Mouse (Mus musculus) WW6 (cell line): ENCODE measurements at regions not wholly inside any gene's neighbourhood (a gene's known extent, or its start where the extent isn't known, plus 50 kb on each side); places are given as distances from the start of the nearest gene placed in this dataset.

Experiments used
- DNase-seq: peaks from one replicate; pipeline ENCODE4 v3.0.0-alpha.2; 2013; ENCODE audit warnings: low read depth, low spot score

GRCm38 (mm10) chr11:111280769-111281168 lies 214.8 kb downstream of the Kcnj2 start:
- DNase-seq: no peak

DNA sequence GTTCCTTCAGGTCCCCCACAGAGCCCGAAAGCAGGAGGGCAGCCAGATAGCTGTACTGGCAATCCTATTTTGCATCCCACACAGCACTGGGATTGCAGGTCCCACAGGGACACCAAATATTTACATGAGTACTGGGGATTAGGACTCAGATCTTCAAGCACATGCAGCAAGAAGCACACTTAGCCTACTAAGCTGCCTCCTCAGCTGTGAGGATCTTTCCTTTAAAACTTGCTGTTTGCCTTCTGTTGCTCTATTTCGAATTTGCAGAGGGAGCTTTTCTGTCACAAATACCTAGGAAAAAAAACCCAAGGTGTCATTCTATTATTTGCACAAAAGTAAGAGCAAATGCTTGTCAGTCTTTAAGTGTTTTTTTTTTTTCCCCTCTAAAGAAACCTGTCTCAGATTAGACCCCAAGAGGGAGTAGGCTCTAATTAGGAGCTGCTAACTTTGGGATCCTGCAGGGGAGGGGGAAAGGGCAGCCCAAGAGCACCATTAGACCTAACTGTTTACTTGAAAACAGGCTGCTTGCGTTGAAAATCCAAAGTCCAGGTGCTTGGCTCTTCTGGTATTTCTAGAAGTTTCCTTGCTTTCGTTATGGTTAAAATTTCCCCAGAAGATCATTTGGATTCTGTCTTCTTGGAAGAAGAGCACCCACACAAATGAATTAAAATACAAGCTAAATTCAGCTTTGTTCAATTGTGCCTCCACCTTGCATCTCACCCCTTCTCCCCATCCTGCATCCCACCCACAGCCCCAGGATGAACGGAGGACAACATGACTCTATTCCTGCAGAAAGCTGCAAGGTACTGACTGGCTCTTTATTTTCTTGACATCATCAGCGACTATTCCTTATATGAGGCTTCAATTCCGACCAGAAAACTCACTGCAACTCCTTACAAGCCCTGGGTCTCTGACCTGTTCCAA lies 215.5 kb downstream of the Kcnj2 start:
- DNase-seq: no peak

DNA sequence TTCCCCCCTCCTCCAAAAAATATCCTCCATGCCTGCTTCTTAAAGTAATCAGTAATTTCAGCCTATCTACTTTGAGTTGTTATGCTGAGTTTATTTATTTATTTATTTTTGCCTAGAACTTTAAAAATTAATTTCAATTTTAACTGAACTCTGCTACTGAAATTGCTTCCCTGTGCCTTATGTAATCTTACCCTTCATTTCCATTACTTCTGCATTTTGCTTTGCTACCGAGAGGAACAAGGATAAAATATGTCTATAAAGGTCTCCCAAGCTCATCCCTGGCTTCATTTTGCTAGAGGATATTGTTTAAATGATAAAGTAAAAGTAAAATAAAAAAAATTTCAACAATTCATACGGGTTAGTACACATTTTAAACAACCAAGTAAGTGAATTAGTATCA lies 216.3 kb downstream of the Kcnj2 start:
- no peak for DNase-seq

GRCm38 (mm10) chr11:111290537-111290936 lies 224.6 kb downstream of the Kcnj2 start:
- DNase-seq: no peak

DNA sequence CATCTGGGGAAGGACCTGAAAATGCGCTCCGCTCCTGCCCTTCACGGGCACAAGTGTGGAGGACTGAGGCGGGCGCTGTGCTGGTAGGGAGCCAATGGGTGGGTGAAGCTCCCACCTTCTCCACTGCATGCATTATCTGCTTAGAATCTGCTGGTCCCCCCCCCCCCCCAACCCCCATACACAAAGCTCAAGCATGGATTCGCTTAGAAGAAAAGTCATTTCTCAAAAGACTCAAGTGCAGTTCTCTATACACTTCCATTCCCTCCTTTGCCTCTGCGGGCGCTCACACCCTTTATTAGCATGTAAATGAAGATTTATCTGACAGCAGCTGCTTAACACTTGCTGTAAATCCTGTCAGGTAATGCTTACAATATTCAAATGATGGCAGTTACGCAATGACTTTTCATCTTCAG lies 230.4 kb downstream of the Kcnj2 start:
- DNase-seq: peak; percentile 14

DNA sequence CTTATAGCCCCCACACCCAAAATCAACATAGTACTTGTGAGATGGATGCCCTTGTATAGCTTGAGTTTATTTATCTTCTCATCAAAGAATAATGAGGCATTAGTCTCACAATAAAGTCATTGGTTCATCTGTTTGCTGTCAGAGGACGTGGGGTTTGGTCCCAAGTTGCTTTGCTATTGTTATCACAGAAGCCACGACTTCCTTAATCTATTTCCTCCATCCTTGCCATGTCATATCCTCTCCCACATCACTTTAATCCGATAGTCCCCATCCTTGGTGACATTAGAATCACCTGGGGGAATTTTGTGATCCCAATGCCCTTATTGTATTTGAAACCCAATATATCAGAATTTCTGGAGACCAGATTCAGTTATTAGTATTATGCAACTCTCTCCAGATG lies 246.8 kb downstream of the Kcnj2 start:
- no peak for DNase-seq

DNA sequence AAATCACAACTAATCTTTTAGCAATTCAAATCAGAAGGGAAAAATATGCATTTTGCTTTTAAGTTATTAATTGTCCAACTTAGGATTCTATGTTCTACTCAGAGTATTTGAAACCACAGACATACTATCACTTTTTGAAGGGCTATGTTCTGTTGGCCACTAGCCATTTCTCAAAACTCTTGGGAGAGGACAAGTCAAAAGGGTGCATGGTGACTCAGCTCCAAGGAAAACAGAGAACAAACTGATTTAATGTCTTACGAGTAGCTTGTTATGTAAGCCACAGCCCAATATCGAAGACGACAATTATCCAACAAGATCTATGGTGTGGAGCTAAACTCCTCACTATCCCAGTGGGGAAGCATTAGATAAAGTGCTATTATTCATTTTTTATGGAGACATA lies 247.6 kb downstream of the Kcnj2 start:
- no peak for DNase-seq

- DNase-seq: no peak
These were observed 255.6 kb downstream of the Kcnj2 start for GRCm38 (mm10) chr11:111321576-111321975.

DNA sequence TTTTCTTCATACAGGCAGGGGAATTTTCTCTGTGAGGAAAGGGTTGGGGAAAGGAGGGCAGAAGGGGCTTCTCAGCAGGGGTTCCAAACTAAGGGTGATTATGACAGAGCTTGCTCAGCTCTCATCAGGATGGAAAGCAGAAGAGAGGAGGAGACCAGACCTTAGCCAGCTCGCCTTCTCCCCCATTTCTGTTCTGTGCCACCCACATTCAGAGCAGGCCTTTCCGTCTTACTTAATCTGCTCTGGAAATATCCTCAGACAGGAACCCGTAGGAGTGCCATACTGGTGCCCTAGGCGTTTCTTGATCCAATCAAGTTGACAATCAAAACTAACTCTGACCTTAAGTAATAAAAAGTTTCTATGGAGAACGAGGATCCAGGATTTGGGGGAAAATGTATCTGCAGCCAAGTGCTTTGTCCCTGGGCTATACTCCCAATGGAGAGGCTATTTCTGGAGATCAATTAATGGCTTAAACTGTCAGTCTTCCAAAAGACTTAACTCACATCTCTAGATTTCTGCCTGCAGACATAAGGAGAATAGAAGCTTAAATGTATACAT lies 258.6 kb downstream of the Kcnj2 start:
- no peak for DNase-seq

GRCm38 (mm10) chr11:111326915-111327314 lies 261.0 kb downstream of the Kcnj2 start:
- no peak for DNase-seq

DNA sequence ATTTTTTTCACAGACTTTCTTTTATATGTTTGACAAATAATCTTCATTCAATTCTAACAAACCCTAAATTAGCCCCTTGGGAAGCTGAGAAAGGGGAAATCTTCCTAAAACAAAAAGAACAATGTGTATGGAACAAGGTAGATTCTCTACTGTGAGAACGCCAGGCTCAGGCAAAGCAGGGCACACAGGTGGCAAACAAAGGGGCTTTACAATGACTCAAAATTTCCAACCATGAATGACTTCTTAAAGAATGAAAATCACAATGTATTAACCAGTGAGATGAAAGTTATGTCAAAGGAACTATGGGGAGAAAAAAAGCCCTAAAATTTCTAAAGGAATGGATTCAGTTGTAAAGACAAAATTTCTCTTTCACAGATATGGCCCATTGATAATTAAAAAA lies 262.3 kb downstream of the Kcnj2 start:
- DNase-seq: no peak

DNA sequence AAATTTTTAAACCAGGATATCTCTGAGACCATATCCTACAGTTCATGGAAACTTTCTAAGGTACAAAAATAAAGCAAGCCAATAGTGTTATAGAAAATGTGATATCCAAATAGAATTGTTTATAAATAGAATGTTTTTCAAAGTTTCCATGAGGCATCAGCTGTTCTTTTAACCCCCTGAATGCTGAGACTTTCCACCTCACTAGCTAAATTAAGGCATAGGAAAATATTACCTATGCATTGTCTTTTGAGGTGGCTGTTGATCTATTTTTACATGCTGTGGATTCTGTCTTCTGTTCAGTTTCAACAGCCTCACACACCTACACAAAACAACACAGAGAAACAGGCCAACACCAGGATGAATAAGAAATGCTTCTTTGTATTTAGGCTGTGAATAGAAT lies 265.6 kb downstream of the Kcnj2 start:
- DNase-seq: no peak

DNA sequence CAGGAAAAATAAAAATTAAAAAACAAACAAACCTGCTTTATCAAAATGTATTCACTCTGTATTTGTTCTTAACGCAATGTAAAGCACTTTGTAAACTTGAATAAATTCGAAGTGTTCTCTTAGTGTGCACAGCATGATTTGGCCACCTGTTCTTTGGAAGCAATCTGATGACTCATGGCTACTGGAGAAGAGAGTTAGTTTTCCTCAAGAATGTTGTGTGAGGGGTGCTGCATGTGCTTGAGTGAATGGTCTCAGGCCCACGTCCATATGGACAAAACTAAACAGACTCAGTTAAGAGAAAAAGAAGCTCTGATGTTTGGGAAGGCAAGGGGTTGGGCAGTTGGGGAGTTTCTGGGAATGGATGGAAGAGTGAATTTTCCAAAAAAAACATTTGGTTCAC lies 267.1 kb downstream of the Kcnj2 start:
- no peak for DNase-seq

- no peak for DNase-seq
These were observed 281.6 kb downstream of the Kcnj2 start for GRCm38 (mm10) chr11:111347562-111347961.

DNA sequence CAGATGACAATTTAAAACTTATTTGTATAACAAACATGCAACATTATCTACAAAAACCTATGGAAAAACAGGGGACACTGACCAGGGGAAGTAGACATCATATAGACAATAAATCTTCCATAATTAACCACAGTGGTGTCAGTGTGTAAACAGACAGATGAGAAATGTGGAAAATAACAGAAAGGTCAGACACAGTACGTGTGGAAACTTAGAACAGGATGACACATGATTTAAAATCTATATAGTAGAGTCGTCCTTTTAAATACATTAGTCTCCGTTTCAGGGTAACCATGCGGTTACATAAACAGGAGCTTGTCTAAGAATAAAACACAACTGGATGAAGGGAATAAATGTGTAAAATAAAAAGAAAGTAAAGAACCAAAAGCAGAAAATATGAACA lies 284.1 kb downstream of the Kcnj2 start:
- DNase-seq: no peak

DNA sequence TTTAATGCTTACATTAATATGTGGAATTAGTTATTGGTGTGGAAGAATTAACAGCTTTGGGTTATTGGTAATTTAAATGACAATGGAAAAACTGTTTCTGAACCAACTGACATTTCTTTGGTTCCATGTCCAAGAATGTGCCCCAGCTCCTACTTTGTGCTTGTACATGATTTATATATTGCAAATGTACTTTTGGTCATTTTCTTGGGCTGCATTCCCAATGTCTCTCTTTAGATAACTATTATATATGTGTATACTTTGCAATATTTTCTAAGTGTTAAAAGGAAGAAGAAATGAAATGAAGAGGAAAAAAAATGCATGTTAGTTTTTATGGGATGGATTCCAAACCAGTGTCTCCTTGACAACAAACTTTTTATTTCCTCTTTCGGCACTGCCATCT lies 297.4 kb downstream of the Kcnj2 start:
- no peak for DNase-seq

DNA sequence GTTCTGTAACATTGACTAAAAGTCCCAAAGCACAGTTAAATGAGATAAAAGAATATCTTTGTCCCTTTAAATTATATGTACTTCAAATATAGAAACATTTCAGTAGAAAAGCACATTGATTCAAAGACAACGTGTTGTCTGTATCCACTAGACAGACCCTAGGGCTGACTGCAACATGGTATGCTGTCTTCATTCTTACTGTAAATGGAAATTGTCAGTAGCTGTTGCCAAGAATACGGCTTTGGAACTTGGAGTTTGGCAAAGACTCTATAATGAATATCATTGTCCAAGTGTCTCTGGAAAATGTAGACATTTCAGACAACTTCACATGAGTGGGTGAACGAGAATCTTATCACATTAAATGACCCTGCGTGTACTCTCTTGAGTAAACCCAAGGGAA lies 311.2 kb downstream of the Kcnj2 start:
- DNase-seq: no peak

GRCm38 (mm10) chr11:111379842-111380241 lies 313.9 kb downstream of the Kcnj2 start:
- no peak for DNase-seq

DNA sequence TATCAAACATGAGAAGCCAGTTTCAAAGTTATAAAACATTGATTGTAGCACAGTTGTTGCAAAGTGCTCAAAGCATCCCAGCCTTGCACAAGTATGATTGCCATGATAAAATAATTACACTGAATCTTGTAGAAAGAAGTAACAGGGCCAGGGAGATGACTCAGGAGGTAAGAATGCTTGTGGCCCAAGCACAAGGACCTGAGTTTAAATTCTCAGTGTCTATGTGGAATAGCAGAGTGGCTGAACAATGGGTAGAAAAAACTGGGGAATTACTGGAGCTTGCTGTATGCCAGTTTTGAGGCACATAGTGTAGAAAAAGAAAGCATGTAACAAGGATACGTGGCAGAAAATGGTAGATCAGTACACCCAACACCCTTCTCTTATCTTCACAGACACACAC lies 332.7 kb downstream of the Kcnj2 start:
- DNase-seq: no peak

DNA sequence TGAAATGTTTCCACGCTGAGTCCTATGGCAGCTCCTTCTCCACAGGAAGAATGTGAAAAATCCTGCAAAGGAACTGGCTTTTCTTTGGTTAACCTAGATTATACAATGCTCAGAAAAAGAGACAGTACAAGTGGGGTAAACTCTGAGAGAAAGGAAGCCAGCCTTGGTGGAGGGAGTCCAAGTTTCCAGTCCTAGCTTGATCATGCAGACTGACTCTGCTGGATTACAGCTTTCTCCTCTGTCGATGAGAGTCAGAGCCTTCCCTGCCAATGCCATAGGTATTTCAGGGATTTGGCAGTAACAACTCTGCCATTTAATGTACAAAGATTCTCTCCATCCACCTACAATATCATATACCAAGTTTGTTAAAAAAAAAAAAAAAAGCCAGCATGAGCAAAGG lies 343.3 kb downstream of the Kcnj2 start:
- DNase-seq: no peak

DNA sequence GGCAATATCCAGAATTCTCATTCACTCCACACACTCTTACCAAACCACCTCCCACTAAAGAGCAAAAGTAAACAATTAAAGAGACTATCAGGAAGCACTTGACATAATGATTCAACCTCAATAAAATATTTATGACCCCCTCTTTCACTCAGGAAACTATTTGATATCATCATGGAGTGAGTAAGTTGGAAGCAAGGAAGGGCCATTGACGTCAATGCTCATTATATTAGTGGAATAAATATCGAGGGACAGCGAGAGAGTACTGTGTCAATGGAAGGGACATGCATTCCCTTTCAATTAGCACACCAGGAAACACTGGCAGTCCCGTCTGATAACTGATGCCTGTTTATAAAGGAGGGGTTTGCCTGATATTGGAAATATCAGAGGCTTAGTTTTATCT lies 358.9 kb downstream of the Kcnj2 start:
- DNase-seq: no peak

- DNase-seq: no peak
These were observed 360.8 kb downstream of the Kcnj2 start for GRCm38 (mm10) chr11:111426715-111427114.

DNA sequence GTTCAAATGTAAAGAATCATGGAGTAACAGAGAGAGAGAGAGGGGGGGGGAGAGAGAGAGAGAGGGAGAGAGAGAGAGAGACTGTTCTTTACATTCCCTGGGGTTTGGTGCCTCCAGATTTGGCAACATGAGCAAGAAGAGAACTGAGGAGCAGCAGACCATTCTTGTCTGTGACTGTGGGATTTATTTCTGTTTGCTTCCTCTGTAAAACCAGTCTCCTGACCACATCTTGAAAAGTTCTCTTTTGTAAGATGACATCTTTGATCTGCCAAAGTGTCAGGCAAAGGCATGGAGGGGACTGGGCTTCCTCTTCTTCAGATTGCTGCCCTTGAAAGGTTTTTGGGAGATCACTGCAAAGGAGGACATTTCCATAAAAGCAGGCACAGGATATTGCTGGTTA lies 376.3 kb downstream of the Kcnj2 start:
- DNase-seq: no peak
